Mouse (Mus musculus) fibroblast of lung, adult 2 months (primary cell): ENCODE results near the gene Hmcn1.

Experiments used
- DNase-seq: peaks from one replicate; pipeline ENCODE4 v3.0.0-alpha.2; 2011; ENCODE audit warnings: low read depth

Gene Hmcn1

DNA sequence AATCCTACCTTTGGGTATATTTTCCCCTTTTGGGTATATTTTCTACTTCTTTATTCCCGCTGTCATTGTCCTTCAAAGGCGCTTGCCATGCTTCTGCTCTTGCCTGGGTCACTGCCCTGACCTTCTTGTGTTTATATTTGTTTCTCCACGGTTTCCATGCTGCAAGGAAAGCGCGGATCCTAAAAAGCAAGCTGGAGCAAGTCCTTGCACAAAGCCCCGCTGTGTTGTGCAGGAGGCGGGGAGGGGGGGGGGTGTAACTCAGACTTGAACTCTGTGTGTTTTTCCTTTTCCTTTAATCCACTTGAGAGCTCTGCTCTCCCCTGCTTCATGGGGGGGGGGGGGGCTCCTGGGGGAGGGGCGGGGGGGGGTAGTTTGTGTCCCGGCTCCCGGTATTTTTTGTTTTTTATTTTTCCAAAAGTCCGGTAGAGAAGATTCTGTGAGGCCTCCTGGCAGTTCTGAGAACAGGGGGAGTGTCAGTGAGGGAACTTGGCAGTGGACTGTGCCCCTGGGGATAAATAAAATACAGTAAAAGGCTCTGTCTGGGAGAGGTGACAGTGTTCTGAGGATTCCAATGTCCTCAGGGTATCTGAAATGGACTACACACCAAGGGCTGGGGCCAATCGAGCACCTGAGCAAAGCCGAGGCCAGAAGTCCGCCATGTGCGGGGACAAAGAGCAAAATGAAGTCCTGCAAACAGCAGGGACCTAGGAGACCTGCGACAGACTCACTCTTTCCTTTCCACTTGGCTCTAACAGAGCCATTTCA is 457.3 kb downstream of the Hmcn1 start:
- no peak for DNase-seq

DNA sequence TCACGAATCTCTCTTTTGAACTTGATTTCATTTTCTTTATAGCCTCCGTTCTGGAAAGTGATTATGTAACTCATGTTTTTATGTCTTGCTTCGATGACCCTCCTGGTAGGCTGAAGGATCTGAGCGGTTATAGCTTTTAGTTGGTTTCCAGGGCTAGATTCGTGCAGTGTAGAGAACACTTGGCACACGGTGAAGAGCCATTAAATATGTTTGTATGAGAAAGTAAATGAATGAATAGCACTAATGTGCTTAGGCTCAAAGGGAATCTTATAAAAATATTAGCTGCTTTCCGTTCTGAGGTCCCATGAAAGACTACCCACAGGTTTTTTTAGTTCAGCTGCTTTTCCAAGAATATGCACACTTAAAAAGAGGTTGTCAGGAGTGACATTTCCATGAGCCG is 458.6 kb downstream of the Hmcn1 start:
- DNase-seq: no peak

DNA sequence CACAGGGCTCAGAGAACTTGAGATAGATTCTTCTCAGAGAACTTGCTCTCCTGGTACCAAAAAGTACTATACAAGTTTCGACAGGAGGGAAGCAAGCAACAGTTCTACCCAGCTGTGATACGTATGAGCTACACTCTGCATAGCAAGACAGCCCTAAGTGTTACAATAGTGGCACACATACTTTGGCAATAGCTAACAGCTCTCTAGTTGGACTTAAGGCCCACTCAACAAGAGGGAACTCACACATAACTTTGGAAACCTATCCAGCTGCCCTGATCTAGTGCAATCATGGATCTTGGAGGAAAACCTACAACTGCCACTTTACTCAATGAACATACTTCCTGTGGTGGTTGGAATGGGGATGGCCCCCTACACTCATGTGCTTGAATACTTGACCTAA is 480.2 kb downstream of the Hmcn1 start:
- DNase-seq: no peak
